Mouse (Mus musculus) liver, embryonic 18 days (tissue): ENCODE results near the gene Arpc5l. TPM values are rescaled to one million over a fixed set of nuclear protein-coding genes. Genes with fewer than 3 reads are reported as not detected.

ENCODE experiments used
- polyA plus RNA-seq: library from polyadenylated mRNA; depleted of rRNA; stranded (reverse); fragments of >200 nt; gene quantifications from 2 replicates; pipeline ENCODE4 v1.2.3, GENCODE M21; 2012; rRNA removed

Gene Arpc5l
- polyA plus RNA-seq = 27.2 and 31.2 TPM in 2 replicates

GRCm38 (mm10) chr2:39004880-39005435, at the start of gene Arpc5l:
Gene Arpc5l, plus strand, starts transcription at chr2:39005348.

GRCm38 (mm10) chr2:38997386-38998374, 7.5 kb upstream of the Arpc5l start, which contains the start of gene Wdr38:
Gene Wdr38, plus strand, starts transcription at chr2:38997476.

GRCm38 (mm10) chr2:39005574-39006079, 479 bp downstream of the Arpc5l start, which contains the start of gene Rpl35:
Gene Rpl35, minus strand, starts transcription at chr2:39005624.

Other genes starting within 250 kb of the Arpc5l start
- 1.1 and 1.7 TPM in 2 replicates for gene Nr6a1, start 77.7 kb upstream of the Arpc5l start, polyA plus RNA-seq
- 0.12 and 0.17 TPM in 2 replicates for gene Olfml2a, start 73.4 kb upstream of the Arpc5l start, polyA plus RNA-seq
- 0.38 and 0.43 TPM in 2 replicates for gene Wdr38, start 7.9 kb upstream of the Arpc5l start, polyA plus RNA-seq
- gene Rpl35, start 276 bp downstream of the Arpc5l start, polyA plus RNA-seq = 375 and 410 TPM in 2 replicates
- 9.8 and 10.6 TPM in 2 replicates for gene Golga1, start 60.2 kb downstream of the Arpc5l start, polyA plus RNA-seq
- gene Scai, start 185.4 kb downstream of the Arpc5l start, polyA plus RNA-seq = 1.0 and 1.1 TPM in 2 replicates
- 19.9 and 20.3 TPM in 2 replicates for gene Ppp6c, start 221.1 kb downstream of the Arpc5l start, polyA plus RNA-seq